15 mouse cellular contexts compared by ENCODE assay signal in the genomic region with DNA sequence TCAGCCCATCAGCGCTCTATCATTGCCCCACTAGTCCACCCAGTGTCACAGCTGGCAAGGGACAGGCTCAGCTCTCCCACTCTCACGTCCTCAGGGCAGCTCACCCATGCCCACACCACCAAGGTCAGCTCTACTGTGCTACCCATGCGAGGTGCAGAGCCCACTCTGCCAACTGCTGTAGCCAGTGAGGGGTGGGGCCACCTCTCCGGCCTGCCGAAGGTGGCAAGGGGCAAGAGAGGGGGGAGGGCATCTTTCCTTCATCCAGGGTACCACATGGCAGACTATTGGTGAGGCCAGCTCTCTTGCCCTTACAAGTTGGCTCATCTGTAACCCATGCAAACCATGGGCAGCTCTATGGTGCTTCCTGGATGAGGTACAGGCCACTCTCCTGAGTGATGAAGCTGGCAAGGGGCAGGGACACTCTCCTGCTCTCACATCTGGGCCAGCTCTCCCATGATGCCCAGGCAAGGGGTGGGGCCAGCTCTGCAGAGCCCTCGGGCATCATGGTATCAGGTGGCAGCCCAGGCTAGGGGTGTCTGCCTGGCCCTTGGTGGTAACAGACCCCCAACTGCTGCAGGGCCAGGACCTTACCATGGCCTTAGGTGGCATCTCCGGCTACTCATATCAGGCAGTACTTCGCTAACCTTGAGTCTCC. TPM values are rescaled to one million over a fixed set of nuclear protein-coding genes. Genes with fewer than 3 reads are reported as not detected.
DNase-seq lines count a peak whose midpoint lies in the region; ATAC-seq lines count a peak whose summit lies in the region.
"Had no signal": no experiment of that assay in that cellular context is flagged by ENCODE, and none has a peak within 500 bp of the region (broad histone marks: within the 10 kb centered on the region; RNA-seq: fewer than 3 reads in every experiment).

No protein-coding gene starts in this region.

- no peaks in the 10 kb centered on the region for H3K27me3 ChIP-seq in embryonic facial prominence, embryonic 11.5 days (ENCODE audit: control insufficient read depth, insufficient read depth, low read length)
- H3K27me3 ChIP-seq in embryonic facial prominence, embryonic 10.5 days (replicated peaks; ENCODE audit: low read depth, poor library complexity, severe bottlenecking) = no peaks in the 10 kb centered on the region
- H3K27me3 ChIP-seq in kidney, embryonic 16.5 days (ENCODE audit: insufficient read depth, low read length) = no peaks in the 10 kb centered on the region
- H3K27me3 ChIP-seq in midbrain, embryonic 15.5 days (replicated peaks) = no peaks in the 10 kb centered on the region
- H3K27me3 ChIP-seq: CH12.LX; liver, embryonic 15.5 days had no signal

- H3K9me3 ChIP-seq in embryonic facial prominence, embryonic 11.5 days (replicated peaks; ENCODE audit: control insufficient read depth, low read length) = no peaks in the 10 kb centered on the region
- H3K9me3 ChIP-seq in embryonic facial prominence, embryonic 10.5 days = no peaks in the 10 kb centered on the region
- H3K9me3 ChIP-seq in kidney, embryonic 16.5 days (ENCODE audit: low read length) = no peaks in the 10 kb centered on the region
- no peaks in the 10 kb centered on the region for H3K9me3 ChIP-seq in midbrain, embryonic 15.5 days
- H3K9me3 ChIP-seq: liver, embryonic 15.5 days had no signal

- H3K36me3 ChIP-seq in embryonic facial prominence, embryonic 11.5 days (replicated peaks; ENCODE audit: control insufficient read depth, insufficient read depth, low read depth, low read length) = no peaks in the 10 kb centered on the region
- no peaks in the 10 kb centered on the region for H3K36me3 ChIP-seq in embryonic facial prominence, embryonic 10.5 days (replicated peaks)
- no peaks in the 10 kb centered on the region for H3K36me3 ChIP-seq in kidney, embryonic 16.5 days (ENCODE audit: insufficient read depth, low read length)
- H3K36me3 ChIP-seq in midbrain, embryonic 15.5 days (replicated peaks) = no peaks in the 10 kb centered on the region
- H3K36me3 ChIP-seq: liver, embryonic 15.5 days had no signal

- H3K4me2 ChIP-seq in embryonic facial prominence, embryonic 11.5 days (ENCODE audit: low read depth, low read length) = no peak overlapping the region
- no peak overlapping the region for H3K4me2 ChIP-seq in kidney, embryonic 16.5 days (replicated peaks; ENCODE audit: low read depth, low read length)
- no peak overlapping the region for H3K4me2 ChIP-seq in midbrain, embryonic 15.5 days
- H3K4me2 ChIP-seq: liver, embryonic 15.5 days had no signal

- no peak for DNase-seq in embryonic facial prominence, embryonic 11.5 days (ENCODE audit: low spot score)
- DNase-seq in embryonic facial prominence, embryonic 10.5 days (ENCODE audit: low spot score) = no peak
- no peak for DNase-seq in kidney, postnatal 10 days
- no peak for DNase-seq in urinary bladder, postnatal 14 days (ENCODE audit: low spot score)
- no peak for DNase-seq in heart, adult 9 months (ENCODE audit: low spot score in 2 of 2)
- DNase-seq: cerebellum, adult 11-12 months; forebrain, postnatal 0 days; gastrocnemius, postnatal 25 days; lung, postnatal 4 days had no signal

- WGBS in embryonic facial prominence, embryonic 11.5 days = 84% methylated on average over 8 of the region's 8 CpGs
- WGBS in embryonic facial prominence, embryonic 10.5 days = 90% methylated on average over 8 of the region's 8 CpGs
- 89% methylated on average over 8 of the region's 8 CpGs for WGBS in kidney, embryonic 16.5 days
- 85% methylated on average over 8 of the region's 8 CpGs for WGBS in midbrain, embryonic 15.5 days

- no peak overlapping the region for H3K27ac ChIP-seq in embryonic facial prominence, embryonic 11.5 days (replicated peaks; ENCODE audit: low read depth, low read length)
- no peak overlapping the region for H3K27ac ChIP-seq in embryonic facial prominence, embryonic 10.5 days (replicated peaks)
- peak overlapping the region; percentile 25; the same call in 1 of the 2 replicates for H3K27ac ChIP-seq in kidney, embryonic 16.5 days (ENCODE audit: low read length)
- H3K27ac ChIP-seq in midbrain, embryonic 15.5 days = no peak overlapping the region
- H3K27ac ChIP-seq: liver, embryonic 15.5 days had no signal

- no peak overlapping the region for H3K4me3 ChIP-seq in embryonic facial prominence, embryonic 11.5 days (ENCODE audit: low read depth, low read length)
- no peak overlapping the region for H3K4me3 ChIP-seq in embryonic facial prominence, embryonic 10.5 days
- no peak overlapping the region for H3K4me3 ChIP-seq in kidney, embryonic 16.5 days (ENCODE audit: low read length)
- H3K4me3 ChIP-seq in midbrain, embryonic 15.5 days = no peak overlapping the region
- H3K4me3 ChIP-seq: liver, embryonic 15.5 days; myocyte had no signal

- H3K4me1 ChIP-seq in embryonic facial prominence, embryonic 11.5 days (ENCODE audit: control insufficient read depth, insufficient read depth, low read length) = no peaks in the 10 kb centered on the region
- peaks cover 6% of the 10 kb centered on the region for H3K4me1 ChIP-seq in embryonic facial prominence, embryonic 10.5 days
- peaks cover 9% of the 10 kb centered on the region; the same call in 1 of the 2 replicates for H3K4me1 ChIP-seq in kidney, embryonic 16.5 days (ENCODE audit: insufficient read depth, low read length)
- no peaks in the 10 kb centered on the region for H3K4me1 ChIP-seq in midbrain, embryonic 15.5 days

- 0 out of 2 replicates have a peak, but pooled peaks have one; percentile 29 for ATAC-seq in embryonic facial prominence, embryonic 11.5 days (replicated peaks; ENCODE audit: insufficient number of reproducible peaks, low FRiP score, low TSS enrichment, low read depth)
- peak; percentile 29 for ATAC-seq in kidney, embryonic 16.5 days (ENCODE audit: low FRiP score, low TSS enrichment)
- ATAC-seq in erythroid progenitor cell, adult 5-6 weeks (replicated peaks; ENCODE audit: low FRiP score, poor library complexity, severe bottlenecking) = 0 out of 2 replicates have a peak, but pooled peaks have one; percentile 26
- peak; percentile 48; the same call in 1 of the 2 replicates for ATAC-seq in midbrain, embryonic 15.5 days (replicated peaks)
- ATAC-seq: forebrain, postnatal 0 days had no signal

- H3K9ac ChIP-seq in embryonic facial prominence, embryonic 11.5 days (replicated peaks; ENCODE audit: low read length) = no peak overlapping the region
- H3K9ac ChIP-seq in kidney, embryonic 16.5 days (replicated peaks; ENCODE audit: low read length) = no peak overlapping the region
- no peak overlapping the region for H3K9ac ChIP-seq in midbrain, embryonic 15.5 days
- H3K9ac ChIP-seq: forebrain, postnatal 0 days; liver, embryonic 15.5 days had no signal

RNA-seq across cellular contexts. Expression of a gene that starts 12.9 kb away (rescaled TPM):
- polyA plus RNA-seq in embryonic facial prominence, embryonic 11.5 days (2014; fragmentation: Nextera tagmentation; extraction: Ambion mirVana) = 2.2 and 3.9 TPM in 2 replicates
- polyA plus RNA-seq in embryonic facial prominence, embryonic 10.5 days (2016; fragmentation: Nextera tagmentation; extraction: Ambion mirVana) = 4.2 and 4.6 TPM in 2 replicates
- 25.3 and 26.6 TPM in 2 replicates for polyA plus RNA-seq in kidney, embryonic 16.5 days (2015; fragmentation: Nextera tagmentation; extraction: Ambion mirVana)
- 3.8 and 15.5 TPM in 2 replicates for total RNA-seq in erythroid progenitor cell, adult 5-6 weeks (2015; ENCODE audit: low replicate concordance)
- 4.1 and 7.3 TPM in 2 replicates for total RNA-seq in erythroid progenitor cell, adult 5-6 weeks (2017; ENCODE audit: low replicate concordance)
- polyA plus RNA-seq in midbrain, embryonic 15.5 days (2015; fragmentation: Nextera tagmentation; extraction: Ambion mirVana) = 11.2 and 12.8 TPM in 2 replicates

RNA-seq across cellular contexts. Expression of a gene that starts 42.0 kb away (rescaled TPM):
- 83.5 and 93.7 TPM in 2 replicates for polyA plus RNA-seq in embryonic facial prominence, embryonic 11.5 days (2014; fragmentation: Nextera tagmentation; extraction: Ambion mirVana)
- 82.4 and 85.0 TPM in 2 replicates for polyA plus RNA-seq in embryonic facial prominence, embryonic 10.5 days (2016; fragmentation: Nextera tagmentation; extraction: Ambion mirVana)
- 58.9 and 63.9 TPM in 2 replicates for polyA plus RNA-seq in kidney, embryonic 16.5 days (2015; fragmentation: Nextera tagmentation; extraction: Ambion mirVana)
- total RNA-seq in erythroid progenitor cell, adult 5-6 weeks (2015; ENCODE audit: low replicate concordance) = 188 and 294 TPM in 2 replicates
- 311 and 332 TPM in 2 replicates for total RNA-seq in erythroid progenitor cell, adult 5-6 weeks (2017; ENCODE audit: low replicate concordance)
- 7.8 and 9.6 TPM in 2 replicates for polyA plus RNA-seq in midbrain, embryonic 15.5 days (2015; fragmentation: Nextera tagmentation; extraction: Ambion mirVana)
